Mouse (Mus musculus) neural tube, embryonic 10.5 days (tissue): ENCODE results near the gene Klf3.

Source experiments
- DNase-seq: peaks from one replicate; pipeline ENCODE4 v3.0.0-alpha.2; 2017; ENCODE audit warnings: low spot score; ENCODE audit errors: extremely low spot score

The Klf3 gene

DNA sequence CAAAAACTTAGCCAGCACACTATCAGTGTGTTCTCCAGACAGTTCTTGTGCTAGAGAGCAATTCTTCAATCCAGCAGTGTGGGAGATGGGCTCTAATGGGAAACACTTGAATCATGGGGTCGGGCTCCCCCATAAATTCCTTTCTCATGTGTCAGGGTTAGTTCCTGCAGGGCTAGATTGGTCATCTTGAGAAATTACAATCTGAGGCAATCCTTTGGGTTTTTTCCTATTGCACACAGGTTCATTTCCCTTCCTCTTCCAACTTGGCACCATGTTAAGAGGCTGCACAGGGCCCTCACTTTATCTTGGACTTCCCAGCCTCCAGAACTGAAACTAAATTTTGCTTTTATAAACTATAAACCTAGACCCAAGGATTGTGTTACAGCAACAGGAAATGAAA is 31.0 kb downstream of the Klf3 start:
- no peak for DNase-seq

DNA sequence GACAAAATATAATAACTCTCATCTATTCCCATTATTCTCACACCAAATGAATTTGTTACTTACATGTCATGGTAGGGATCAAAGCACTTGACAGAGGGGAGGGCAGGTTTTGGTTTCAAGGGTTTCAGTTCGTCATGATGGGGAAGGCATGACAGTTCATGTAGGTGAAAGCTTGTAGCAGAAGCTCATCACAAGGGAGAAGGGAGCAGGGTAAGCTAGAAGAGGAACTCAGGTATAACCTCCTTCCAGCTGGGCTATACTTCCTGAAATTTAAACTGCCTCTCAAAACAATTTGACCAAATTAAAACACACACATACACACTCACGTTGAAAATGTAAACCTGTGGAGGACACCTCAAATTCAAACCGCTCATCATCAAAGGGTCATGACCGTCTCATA is 32.1 kb downstream of the Klf3 start:
- DNase-seq: no peak

DNA sequence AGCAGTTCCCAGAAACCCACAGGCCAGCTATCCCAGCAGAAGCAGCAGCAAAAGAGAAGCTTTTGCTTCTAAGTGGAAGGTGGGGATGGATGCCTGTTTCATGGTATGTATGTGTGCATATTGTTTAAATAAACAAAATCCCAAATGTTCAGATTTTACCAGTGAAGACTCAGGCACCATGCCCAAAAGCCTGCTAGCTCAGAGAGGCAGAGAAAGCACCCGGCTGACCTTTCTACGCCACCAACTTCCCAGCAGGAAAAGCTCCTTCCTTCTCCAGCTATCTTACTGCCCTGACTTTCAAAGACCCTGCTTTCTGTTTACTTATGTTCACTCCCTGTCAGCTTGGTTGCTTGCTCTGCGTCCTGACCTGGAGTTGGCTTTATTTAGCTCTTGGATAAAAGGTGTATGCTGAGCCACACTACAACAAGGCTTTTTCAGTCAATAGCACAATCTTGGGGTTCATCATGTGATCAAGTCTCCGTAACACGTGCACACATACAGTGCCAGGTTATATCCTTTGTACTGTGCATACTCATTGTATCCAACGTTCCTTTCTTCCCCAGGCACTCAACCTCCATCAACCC is 35.9 kb downstream of the Klf3 start:
- DNase-seq: no peak

DNA sequence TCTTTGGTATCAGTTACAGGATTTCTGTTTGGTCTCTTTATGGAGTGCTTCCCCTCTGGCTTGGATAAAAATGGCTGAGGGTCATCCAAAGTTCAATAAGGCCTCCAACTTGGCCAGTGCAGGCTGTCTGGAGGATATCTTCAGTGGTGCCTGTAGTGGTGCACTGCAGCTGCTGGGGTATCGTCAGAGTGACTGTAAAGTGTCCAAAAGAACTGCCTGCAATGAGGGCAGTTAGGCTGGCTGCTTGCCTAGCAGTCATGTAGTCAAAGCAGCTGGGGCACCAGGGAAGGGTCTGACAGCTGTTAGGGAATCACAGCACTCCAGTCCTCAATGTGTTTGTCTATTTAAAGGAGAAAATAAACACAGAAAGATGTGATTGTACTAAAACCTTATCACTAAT is 36.9 kb downstream of the Klf3 start:
- DNase-seq: no peak

DNA sequence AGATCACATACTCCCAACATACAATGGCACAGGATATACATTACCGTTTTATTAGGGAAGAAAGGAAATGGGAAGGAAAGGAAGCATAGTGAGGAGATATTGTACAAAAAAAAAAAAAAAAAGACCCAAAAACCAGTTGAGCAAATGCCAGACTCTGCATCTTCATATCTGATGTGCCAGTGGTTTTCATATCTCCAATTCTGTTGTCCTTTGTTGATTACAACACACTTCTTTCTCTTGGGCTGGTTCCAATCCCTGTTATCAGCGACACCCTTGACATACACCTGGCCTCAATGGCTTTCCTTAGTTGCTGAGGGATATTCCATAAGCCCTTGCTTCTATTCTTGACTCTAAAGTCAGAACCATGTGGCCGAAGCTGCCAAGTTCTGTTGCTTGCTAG is 41.4 kb downstream of the Klf3 start:
- DNase-seq: no peak

DNA sequence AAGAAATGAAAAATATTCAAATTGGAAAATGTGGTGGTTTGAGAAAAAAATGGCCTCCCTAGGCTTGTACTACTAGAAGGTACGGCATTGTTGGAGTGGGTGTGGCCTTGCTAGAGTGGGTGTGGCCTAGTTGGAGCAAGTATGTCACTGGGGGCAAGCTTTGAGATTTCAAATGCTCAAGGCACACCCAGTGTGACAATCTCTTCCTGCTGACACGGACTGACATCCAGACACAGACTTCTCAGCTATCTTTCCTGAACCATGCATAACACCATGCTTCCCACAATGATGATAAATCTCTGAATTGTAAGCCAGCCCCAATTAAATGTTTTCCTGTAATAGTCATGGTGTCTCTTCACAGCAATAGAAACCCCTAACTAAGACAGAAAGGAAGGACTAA is 44.1 kb downstream of the Klf3 start:
- no peak for DNase-seq

DNA sequence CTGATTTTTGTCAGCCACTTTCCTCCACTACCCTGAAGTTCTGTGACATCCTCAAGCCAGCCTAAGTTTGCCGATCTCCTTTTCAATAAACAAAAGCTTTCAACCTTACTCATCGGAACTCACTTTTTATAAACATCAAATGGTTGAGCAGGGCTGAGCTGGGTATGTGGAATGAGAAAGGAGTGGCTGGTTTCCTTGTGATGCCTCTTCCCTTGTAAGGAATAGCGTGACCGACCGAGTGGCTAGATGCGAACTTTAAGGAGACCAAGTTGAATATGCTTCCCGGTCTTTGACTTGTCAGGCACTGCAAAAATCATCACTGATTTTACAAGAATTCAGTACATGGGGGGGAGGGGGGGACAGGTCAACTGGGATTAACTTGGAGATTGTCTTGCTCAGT is 46.7 kb downstream of the Klf3 start:
- DNase-seq: no peak

DNA sequence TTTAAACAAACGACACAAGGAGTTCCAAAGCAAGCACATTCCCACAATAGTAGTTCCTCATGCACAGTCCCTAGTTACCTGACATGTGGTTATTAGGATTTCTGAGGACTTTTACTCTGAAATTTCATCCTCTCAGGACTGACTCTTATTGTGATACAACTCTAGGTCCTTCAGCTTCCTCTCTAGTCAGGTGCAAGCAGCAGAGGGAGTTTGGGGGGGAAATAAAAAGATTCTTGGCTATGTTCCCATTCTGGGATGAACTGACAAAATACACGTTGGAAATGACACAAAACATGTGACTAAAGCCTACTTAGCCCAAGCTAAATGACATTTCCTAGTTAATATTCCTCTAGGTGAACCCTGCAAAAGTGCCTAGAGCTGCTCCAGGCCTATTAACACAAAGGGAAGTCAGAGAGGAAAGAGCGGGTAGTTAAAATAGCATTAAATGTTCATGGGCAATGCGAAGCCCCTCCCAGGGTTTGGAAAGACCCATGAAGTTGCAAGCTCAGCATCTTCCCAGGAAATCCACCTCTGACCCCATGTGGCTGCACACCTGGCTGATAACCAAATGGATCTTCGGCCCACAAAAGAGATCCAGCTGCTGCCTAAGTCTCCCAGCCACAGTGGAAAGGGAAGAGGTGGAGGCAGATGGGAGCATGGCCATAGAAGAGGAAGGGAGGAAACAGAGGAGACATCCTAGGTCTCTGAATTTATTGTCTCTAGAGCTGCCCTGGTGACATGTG is 49.6 kb downstream of the Klf3 start:
- DNase-seq: no peak

DNA sequence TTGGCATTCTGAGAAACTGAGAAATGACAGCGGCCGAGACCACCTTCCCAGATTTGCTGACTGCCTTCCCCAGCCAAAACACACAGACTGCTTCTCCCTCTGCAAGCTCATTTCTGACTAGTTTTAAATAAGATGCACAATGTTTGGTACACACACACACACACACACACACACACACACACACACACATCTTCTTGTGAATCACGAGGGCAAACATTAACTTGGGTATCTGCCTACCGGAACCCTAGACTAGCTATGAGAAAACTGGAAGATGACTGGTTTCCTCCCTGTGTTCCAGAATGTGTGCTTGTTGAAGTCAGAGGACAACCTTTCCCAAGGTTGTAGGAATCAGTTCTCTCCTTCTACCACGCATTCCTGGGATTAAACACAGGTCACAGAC is 50.2 kb downstream of the Klf3 start:
- DNase-seq: no peak

DNA sequence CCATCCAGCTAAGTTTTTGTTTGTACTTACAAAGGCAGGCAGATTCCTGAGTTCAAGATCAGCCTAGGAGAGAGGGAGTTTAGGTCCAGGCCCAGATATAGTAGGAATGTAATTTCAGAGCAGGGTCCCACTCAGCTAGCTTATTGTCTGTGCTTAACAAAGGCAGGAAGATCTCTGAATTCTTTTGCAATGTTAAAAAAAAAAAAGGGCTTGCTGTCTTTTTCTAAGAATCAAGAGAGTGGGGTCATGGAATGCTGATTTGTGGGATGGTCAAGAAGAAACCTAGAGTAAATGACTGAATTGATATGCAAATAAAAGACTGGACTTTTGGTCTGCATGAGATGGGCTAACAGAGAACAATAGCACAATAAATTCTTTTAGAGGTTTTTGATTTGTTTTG is 52.0 kb downstream of the Klf3 start:
- no peak for DNase-seq

DNA sequence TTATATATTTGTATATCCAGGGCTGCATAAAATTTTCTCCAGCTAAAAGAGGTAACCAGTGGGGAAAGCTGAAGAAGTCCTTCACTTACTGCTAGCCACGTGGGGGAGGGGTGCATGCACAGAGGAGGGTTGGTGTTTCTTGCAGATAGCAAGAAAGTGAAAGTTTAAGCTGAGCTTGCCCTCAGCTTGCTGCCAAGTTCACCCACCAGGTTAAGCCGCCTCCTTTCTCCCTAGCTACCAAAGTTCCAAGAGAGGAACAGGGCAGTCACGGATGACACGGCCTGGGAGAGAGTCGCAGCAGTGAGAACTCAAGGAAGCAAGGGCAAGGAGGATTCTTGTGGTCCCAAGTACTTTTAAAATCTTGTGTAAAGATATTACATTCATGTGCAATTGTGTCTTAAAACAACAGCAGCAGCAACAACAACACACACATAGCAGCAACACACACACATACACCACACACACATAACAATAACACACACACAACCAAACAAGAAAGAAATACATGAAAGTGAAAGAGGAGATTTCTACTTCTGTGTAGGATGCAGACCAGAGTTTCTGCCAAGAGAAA is 57.8 kb downstream of the Klf3 start:
- no peak for DNase-seq

DNA sequence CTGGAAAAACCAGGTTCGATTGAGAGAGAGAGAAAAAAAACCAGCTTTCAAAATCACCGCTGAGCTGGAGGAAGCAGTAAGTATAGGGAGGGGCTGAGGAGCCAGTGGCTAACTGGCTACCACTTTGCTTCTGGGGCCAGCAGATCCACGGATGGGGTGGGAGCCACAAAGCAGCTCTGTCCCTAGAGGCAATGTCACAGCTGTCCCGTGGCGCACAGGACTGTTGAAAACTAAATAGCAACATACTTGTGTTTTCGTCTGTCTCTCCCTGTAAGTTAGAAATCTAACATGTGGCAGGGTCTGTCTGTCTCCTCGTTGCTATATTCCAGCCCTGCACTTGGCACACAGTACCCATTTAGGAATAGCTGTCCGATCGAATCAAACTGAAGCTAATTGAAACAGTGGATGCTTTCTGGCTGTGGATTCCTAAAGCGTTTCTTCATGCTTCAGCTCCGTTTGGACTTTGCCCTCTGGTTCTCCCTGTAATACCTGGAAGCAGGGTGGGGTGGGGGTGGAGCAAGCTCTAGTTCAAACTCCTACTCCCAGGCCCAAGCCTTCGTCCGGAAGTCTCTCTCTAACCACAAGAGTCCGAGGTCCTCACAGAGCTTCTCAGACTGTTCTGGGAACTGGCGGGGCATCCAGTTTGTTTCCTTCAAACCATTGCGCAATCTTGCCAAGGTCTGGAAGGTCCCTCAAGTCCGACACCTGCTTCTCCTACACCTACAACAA is 58.4 kb downstream of the Klf3 start:
- no peak for DNase-seq

DNA sequence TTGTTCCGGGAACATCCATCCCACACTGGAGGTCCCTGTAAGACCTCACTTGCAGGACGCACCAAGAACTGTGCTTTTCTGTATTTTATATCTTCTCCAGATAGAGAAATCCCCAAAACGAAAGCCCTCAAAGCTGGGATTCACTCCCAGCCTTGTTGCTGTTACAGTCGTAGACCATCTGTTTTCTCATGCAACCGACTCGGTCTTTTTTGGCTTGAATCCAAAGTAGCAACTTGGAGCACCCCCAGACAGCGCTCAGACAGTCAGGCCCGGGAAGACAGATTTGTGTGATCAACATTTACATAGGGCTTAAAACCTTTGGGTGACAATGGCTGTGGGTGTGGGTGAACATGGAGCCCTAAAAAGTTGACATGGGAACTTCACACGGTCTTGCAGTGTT is 59.1 kb downstream of the Klf3 start:
- no peak for DNase-seq

DNA sequence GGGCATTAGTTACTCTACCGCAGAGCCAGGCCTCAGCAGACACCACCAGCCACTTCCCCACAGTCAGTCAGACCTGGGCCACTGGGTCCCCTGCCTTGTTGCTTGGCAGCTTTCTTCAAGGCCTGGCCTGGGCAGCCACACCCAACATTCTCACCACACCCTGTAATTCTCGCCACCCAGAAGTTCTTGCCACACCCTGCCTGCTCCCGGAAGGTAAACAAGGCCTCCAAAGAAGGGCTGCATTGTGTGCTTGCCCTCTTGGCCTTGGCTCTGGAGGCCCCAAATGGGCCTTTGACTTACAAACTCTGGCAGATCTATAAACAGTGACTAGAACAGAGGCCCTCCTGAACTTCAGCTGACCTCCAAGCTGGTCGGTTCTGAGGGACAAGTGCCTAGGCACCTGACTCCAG is 61.5 kb downstream of the Klf3 start:
- DNase-seq: no peak

DNA sequence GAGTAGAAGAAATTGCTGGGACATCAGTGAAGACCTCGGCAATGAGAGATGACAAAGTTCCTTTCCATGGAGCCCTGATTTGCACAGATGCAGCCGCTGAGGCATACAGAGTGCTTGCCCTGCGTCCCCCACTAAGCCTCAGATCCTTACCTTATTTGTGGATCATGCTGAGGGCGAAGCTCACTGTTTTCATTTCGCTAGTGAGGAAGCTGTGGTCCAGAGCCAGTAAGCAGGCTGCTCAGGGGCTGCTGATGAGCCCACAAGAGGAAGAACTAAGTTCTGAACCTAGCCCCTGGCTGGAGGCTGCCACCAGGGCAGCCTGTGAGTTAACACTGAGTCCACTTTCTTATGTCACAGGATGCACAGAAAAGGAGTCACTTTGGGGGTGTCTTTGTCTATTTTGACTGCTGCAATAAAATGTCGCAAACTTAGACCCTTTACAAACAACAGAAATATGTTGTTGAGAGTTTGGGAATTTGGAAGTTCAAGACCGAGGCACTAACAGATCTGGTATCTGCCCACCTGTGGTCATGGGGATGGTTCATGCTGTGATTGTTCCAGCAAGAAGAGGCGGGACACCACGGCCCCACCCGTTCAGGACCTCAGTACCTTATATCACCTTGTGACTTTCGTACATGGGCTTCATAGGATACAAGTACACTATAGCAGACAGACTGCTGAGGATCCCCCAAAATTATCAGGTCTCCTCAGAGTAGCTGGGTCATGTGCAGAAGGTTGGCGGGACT is 62.2 kb downstream of the Klf3 start:
- no peak for DNase-seq

DNA sequence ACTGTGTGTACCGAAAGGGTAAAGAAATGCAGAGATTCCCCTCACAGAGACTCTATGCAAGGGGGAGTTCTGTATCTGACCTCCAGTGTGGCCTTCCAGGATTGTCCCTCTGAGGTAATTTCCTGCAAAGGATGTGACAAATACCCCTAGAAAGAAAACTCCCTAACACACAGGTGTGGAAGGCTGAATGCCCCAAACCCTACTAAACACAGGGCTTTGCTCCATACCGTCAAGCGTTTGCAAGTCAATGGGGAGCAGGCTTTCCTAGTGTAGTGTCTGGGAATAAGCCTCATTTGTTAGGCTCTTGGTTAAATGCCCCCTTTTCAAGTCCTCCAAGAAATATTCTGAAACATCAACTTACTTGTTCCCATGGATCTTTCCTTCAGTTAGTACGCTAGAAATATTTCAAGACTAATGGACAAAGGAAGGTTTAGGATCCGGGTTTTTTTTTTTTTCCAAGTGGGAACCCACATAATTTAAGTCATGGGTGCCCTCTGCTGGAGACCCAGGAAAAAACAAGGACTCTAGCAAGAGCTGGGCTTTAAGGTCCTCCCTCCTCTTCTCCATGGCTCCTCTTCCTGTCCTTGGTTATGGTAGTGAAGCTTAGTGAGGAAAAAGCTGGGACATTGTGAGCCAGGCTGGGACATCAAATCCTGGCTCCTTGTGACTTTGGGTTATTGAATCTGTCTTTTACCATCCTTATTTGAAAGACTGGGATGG is 63.3 kb downstream of the Klf3 start:
- DNase-seq: peak; percentile 66

DNA sequence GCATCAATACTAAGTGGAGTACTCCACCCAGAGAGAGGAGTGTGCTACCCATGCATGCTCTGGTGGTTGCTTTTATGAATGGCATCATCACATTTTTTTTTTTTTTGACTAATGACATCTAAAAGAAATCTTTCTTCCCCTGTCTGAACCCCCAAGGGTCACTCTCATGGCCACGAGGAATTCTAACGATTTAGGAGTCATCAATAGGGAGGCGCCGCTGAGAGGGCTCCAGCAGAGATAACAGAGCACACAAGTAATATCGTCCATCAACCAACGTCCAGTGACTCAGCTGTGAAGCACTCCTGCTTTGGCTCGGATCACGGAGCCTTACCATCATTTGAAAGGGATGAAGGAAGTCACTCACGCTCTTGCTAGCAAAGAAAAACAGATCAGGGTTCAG is 63.9 kb downstream of the Klf3 start:
- no peak for DNase-seq

DNA sequence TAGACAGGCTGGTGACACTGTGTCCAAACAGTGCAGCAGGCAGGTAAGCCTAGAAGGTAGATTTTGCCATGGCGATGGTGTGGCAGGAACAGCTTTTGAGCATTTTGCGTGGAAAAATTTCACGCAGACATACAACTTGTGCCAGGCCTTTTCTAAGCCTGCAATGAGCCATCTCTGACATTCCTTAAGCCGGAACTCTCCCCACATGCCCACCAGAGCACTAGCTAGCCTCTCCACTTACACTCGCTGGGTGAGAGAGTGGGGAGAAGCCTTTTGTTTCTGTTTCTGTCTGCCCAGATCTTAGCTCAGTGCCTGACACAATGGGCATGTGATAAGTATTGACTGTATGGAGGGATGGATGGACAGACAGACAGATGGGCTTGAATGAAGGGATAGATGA is 64.4 kb downstream of the Klf3 start:
- DNase-seq: no peak

DNA sequence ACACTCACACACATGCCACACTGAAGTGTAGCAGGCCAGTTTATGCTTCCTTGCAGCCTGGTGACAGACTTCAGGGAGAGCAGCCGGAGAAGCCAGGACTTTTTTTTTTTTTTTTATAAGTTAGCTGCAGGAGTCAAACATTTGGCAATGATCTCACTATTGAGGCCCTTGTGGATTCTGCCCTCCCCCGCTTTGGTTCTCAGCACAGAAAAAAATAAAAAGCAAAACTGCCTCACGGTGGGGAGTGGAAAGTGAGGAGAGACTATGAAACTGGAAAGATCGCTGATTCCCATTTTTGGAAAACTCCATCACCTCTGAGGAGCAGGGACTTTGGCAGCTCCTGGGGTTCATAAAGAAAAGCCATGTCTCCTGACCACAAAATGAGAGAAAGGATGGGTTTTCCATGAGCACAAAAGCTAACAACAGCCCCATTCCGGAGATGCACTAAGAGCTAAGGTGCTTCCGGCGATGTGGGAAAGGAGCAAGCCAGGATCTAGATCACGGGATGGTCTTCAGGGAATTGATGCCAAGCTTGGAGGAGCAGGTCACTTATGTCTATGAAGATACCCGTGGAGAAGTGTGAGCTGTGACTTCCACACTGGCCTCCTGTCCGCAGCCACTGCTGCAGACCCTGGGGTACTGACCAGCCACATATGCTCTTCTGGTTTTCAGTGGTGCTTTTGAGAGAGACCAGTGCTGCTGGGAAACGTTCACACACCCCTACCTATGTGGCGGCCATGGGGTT is 73.1 kb downstream of the Klf3 start:
- no peak for DNase-seq

DNA sequence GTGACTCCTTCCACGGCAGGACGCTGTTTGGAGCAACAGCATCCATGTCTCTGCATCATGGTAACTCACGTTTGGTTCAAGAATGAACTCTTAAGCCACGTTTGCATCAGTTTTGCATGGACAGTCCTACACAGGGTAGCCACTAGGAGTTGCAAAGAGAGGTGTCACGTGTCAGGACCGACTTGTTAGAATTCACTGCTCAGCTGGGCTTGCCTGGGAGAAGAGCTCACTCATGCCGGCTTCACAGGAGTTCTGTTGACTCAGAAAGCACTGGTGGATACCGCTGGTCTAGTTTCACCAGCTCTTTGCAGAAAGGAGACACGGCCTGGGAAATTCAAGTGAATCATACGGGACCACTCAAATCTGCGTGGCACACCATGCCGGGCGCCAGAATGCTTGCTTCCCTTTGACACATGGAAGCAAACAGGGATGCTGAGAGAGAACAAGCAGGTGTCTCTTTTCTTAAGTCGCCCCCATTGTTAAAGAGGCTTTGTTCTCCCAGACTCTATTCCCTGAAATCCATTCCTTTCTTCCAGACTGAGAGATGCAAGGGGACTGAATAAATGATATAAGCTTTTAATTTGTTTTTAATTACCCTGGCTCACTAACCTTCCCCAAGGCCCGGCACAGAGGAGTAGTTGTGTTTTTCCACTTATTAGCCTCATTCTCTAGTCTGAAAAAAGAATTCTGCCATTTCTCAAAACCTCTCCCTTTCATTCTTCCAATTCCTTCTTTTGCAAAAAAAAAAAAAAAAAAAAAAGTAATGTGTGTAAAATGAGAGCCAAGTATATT is 74.2 kb downstream of the Klf3 start:
- peak; percentile 29 for DNase-seq
